Mouse (Mus musculus) liver, embryonic 14.5 days (tissue): Measurements from ENCODE around the gene Dpf2. TPM values are rescaled to one million over a fixed set of nuclear protein-coding genes. Genes with fewer than 3 reads are reported as not detected.

Source experiments
- ATAC-seq: fragments of 200-750 bp; cut with Nextera tagmentation; 2 replicates; pipeline ENCODE4 v1.8.0; 2017; ENCODE audit warnings: moderate number of reproducible peaks, mild to moderate bottlenecking, moderate library complexity; ENCODE audit not compliant: insufficient read depth
- DNase-seq, 3 experiments: peaks; one replicate each; pipeline ENCODE4 v3.0.0-alpha.2; 2012 to 2013; ENCODE audit warnings: low read depth in 3 of 3, low spot score in 3 of 3
- H3K27ac ChIP-seq: fragments of 300-500 bp; sonication (generic); 2 replicates; pipeline ENCODE4 v1.5.1; 2014; ENCODE audit warnings: moderate library complexity, mild to moderate bottlenecking, control low read depth, inconsistent platforms
- H3K27me3 ChIP-seq: fragments of 300-500 bp; sonication (generic); 2 replicates; pipeline ENCODE4 v1.6.1; 2014; ENCODE audit warnings: mild to moderate bottlenecking, low read length, moderate library complexity; ENCODE audit not compliant: control insufficient read depth, insufficient read depth
- H3K36me3 ChIP-seq: fragments of 300-500 bp; sonication (generic); replicated peaks from 2 replicates; pipeline ENCODE4 v1.6.1; 2014; ENCODE audit warnings: low read depth; ENCODE audit not compliant: control insufficient read depth, insufficient read depth
- H3K4me1 ChIP-seq, 2 experiments: fragments of 200-500 bp in 1 of 2; fragments of 300-500 bp in 1 of 2; sonication (generic) in 1 of 2; replicated peaks; 2 replicates each; pipeline ENCODE4 v1.6.1; 2012 to 2014; ENCODE audit warnings: antibody characterized with exemption in 1 of 2, inconsistent platforms in 1 of 2, low read length in 1 of 2; ENCODE audit not compliant: control insufficient read depth in 2 of 2, insufficient read depth in 2 of 2
- H3K4me2 ChIP-seq: fragments of 300-500 bp; sonication (generic); 2 replicates; pipeline ENCODE4 v1.6.1; 2014; ENCODE audit warnings: low read depth, mild to moderate bottlenecking, control low read depth, moderate library complexity
- H3K4me3 ChIP-seq, 2 experiments: fragments of 200-500 bp in 1 of 2; fragments of 300-500 bp in 1 of 2; sonication (generic) in 1 of 2; 2 replicates each; pipeline ENCODE4 v1.5.1; 2012 to 2014; ENCODE audit warnings: low read depth in 2 of 2, low read length in 2 of 2, mild to moderate bottlenecking in 2 of 2, control low read depth in 1 of 2, inconsistent platforms in 1 of 2, moderate library complexity in 1 of 2; ENCODE audit not compliant: insufficient read depth in 1 of 2
- H3K9ac ChIP-seq: fragments of 300-500 bp; sonication (generic); replicated peaks from 2 replicates; pipeline ENCODE4 v1.6.1; 2014; ENCODE audit warnings: mild to moderate bottlenecking, control low read depth, moderate library complexity
- H3K9me3 ChIP-seq: fragments of 300-500 bp; sonication (generic); 2 replicates; pipeline ENCODE4 v1.6.1; 2016; ENCODE audit warnings: low read length, mixed read lengths; ENCODE audit not compliant: control insufficient read depth
- CTCF ChIP-seq: IDR thresholded peaks from 2 replicates; pipeline ENCODE4 v1.5.1; 2016; ENCODE audit warnings: antibody characterized with exemption, low read depth, control low read depth
- EP300 ChIP-seq: IDR thresholded peaks from 2 replicates; pipeline ENCODE4 v1.6.1; 2016; ENCODE audit warnings: antibody characterized with exemption, low read depth
- WGBS: fragments of 180-500 bp; shearing (Covaris S2); extraction: QIAGEN DNeasy Blood & Tissue Kit; methylation state at CpG from one replicate; pipeline ENCODE4 v1.1.7; 2014; ENCODE audit not compliant: insufficient replicate concordance; 5-methylcytosine and 5-hydroxymethylcytosine counted together
- polyA plus RNA-seq, 2 experiments: library from polyadenylated mRNA; depleted of rRNA in 1 of 2; stranded (reverse) in 1 of 2; unstranded in 1 of 2; fragments of >200 nt; fragmentation: Nextera tagmentation in 1 of 2; extraction: Ambion mirVana in 1 of 2; gene quantifications; 2 replicates each; pipeline versions ENCODE4 v1.2.1 to v1.2.3; 2012 to 2014

Dpf2 gene
- polyA plus RNA-seq, 2 experiments, result 35.3 to 45.1 TPM

- Histone ChIP-seq H3K27me3 (peaks cover 7% of the 10 kb centered on the region), H3K4me1 (peaks cover 34 to 36% of the 10 kb centered on the region in 2 experiments), H3K36me3 (no peaks in the 10 kb centered on the region), H3K27ac (peak overlapping the region; percentile 37), H3K4me3 (peak overlapping the region; percentile 0 to 30), H3K9ac (peak overlapping the region; percentile 44), H3K4me2 (peak overlapping the region; percentile 100), H3K9me3 (no peaks in the 10 kb centered on the region)
- peak; percentile 76 for ATAC-seq
- peak; percentile 51 to 73 (median 57) for DNase-seq
- TF ChIP-seq EP300 (peak; percentile 58), CTCF (no peak)
- 16% methylated on average over 15 of the region's 15 CpGs for WGBS
Observed at GRCm38 (mm10) chr19:5922119-5922942, 9.5 kb upstream of the Dpf2 start.

DNA sequence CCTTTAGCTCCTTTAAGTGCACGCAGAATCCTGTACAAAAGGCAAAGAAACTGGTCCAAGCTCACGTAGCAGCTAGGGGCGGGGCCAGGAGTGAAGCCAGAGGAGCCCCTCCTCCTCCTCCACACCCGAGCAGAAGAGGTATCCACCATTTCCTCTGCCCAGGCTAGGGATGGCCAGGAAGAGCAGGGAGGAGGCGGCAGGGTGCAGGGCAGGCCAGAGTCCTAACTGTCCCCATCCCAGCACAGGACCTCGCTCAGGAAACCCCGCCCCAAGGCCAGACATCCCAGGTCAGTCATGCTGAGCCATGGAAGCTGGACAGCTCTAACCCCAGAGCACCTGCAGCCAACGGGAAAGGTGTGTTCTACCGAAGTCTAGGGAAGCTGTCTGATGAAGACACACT is 8.9 kb upstream of the Dpf2 start:
- Histone ChIP-seq H3K36me3 (no peaks in the 10 kb centered on the region), H3K4me1 (peaks cover 34 to 36% of the 10 kb centered on the region in 2 experiments), H3K27me3 (peaks cover 7% of the 10 kb centered on the region), H3K9me3 (no peaks in the 10 kb centered on the region), H3K4me3 (peak overlapping the region; percentile 0 to 30; a peak in 3 of 4 replicates), H3K27ac (peak overlapping the region; percentile 37), H3K4me2 (peak overlapping the region; percentile 100), H3K9ac (peak overlapping the region; percentile 44)
- WGBS, result 17% methylated on average over 9 of the region's 9 CpGs
- no peak for TF ChIP-seq CTCF
- no peak for TF ChIP-seq EP300
- DNase-seq (peak in 1 of 3 experiments; percentile 56), ATAC-seq (peak; percentile 30; the same call in 1 of the 2 replicates)

DNA sequence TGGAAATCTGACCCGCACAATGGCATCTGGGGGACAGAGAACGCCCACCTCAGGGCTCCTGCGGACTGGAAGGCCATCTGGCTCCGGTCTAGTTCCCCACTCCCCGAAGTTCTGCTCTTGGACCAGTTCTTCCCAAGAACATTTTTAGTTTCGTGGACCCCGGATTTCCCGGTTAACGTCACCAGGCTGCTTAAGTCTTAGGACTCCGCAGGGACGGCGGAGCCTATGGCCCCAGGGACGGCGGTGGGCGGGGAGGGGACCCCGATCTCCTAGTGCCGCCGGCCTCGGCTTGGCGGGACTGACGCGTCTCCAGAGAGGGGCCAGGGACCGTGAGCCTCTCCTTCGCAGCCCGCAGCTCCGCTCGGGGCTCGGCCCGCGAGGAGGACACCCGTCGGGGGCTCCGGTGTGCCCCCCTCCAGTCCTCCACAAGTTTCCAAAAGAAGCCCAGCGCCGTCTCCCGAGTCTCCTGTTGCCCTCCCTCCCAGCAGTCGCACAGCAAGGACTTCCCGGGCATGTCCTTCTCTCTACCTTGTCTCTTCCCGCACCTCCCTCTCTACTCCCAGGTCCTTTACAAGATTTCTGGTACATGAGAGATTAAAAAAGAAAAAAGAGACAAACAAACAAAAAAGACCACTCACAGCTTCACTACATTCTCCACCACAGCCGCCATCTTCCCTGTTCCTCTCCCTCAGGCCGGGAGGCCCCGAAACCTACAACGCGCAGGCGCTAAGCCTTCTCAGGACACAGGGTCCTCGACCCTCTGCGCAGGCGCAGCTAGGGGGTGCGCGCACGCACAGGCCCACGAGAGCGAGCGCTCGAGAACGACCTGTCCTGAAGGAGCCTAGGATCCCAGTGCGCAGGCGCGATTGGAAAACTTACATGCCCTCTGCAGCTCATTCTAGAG is 455 bp downstream of the Dpf2 start:
- Histone ChIP-seq H3K27ac (peak overlapping the region; percentile 80), H3K9me3 (no peaks in the 10 kb centered on the region), H3K4me3 (peak overlapping the region; percentile 97 to 99), H3K4me1 (peaks cover 20 to 29% of the 10 kb centered on the region in 2 experiments), H3K27me3 (no peaks in the 10 kb centered on the region), H3K36me3 (peaks cover 12% of the 10 kb centered on the region), H3K4me2 (peak overlapping the region; percentile 94), H3K9ac (peak overlapping the region; percentile 99)
- WGBS, result under 1% methylated on average over 59 of the region's 59 CpGs
- ATAC-seq (peak; percentile 96), DNase-seq (peak; percentile 99)
- TF ChIP-seq CTCF (peak; percentile 57), EP300 (no peak)

DNA sequence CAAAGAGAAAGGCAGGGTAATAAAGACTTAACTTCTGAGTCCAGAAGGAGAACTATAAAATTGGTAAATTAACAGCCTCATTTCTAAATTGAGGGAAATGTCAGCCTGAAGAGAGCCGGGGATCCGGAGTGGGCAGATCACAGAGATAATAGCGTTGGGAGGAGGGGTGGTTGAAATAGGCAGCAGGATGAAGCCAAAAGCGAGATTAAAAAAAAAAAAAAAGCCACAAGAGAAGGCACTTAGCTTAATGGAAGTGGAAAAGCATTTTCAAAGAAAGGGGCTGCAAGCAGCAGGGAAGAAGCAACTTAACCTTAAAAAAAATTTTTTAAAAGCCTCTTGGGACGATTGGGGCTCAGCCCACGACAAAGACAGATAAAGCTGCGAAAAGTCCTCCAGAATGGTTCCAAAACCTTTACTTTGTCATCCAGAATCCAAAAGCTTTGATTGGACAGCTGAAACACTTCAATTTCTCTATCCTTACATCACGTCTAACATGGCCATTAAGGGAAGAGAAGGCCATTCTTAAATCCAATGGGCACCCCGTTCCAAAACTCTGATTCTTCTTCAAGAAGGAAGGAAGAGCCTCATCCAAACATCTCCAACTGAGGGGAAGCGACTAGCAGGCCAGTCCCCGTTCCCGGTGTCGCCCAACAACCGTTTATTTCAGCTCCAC is 1.2 kb downstream of the Dpf2 start:
- no peak for TF ChIP-seq EP300
- TF ChIP-seq CTCF, result no peak
- Histone ChIP-seq H3K9me3 (no peaks in the 10 kb centered on the region), H3K9ac (peak overlapping the region; percentile 99), H3K36me3 (peaks cover 19% of the 10 kb centered on the region), H3K4me3 (peak overlapping the region; percentile 97 to 99), H3K4me1 (peaks cover 20 to 29% of the 10 kb centered on the region in 2 experiments), H3K27ac (peak overlapping the region; percentile 33), H3K27me3 (no peaks in the 10 kb centered on the region), H3K4me2 (peak overlapping the region; percentile 94)
- ATAC-seq (no peak), DNase-seq (no peak)
- WGBS, result under 1% methylated on average over 14 of the region's 14 CpGs
